Mouse (Mus musculus): ENCODE results near the gene Rps6ka2. TPM values are rescaled to one million over a fixed set of nuclear protein-coding genes. Genes with fewer than 3 reads are reported as not detected.
"Not testable (repeated sequence)": the region's sequence is repeated elsewhere in the genome, so short reads cannot be mapped to it uniquely, and the experiment has no call there.

Rps6ka2 gene
- total and polyA plus RNA-seq, 3 experiments: 0.22 TPM; not detected in 2

- DNase-seq (ENCODE audit: low spot score): no peak
- peaks cover 35% of the 10 kb centered on the region for H3K9me3 ChIP-seq (replicated peaks)
- no peak overlapping the region for H3K4me3 ChIP-seq (ENCODE audit: low read depth, low read length)
- no peaks in the 10 kb centered on the region for H3K4me1 ChIP-seq (ENCODE audit: insufficient read depth, low read depth, low read length)
- ATAC-seq (ENCODE audit: extremely low read depth, insufficient number of reproducible peaks, low FRiP score, poor library complexity, severe bottlenecking): no peak
- H3K36me3 ChIP-seq (replicated peaks): no peaks in the 10 kb centered on the region
- H3K27me3 ChIP-seq (ENCODE audit: insufficient read depth, low read length): peaks cover 6% of the 10 kb centered on the region
- TF ChIP-seq POLR2AphosphoS5 (IDR thresholded peaks at IDR 0.05; ENCODE audit: insufficient replicate concordance, low read depth, low read length): no peak
- TF ChIP-seq GATA2 (IDR thresholded peaks at IDR 0.05; ENCODE audit: borderline replicate concordance, low read depth, low read length): no peak
- TF ChIP-seq CTCF (IDR thresholded peaks at IDR 0.05; ENCODE audit: low read depth, low read length): no peak
- no peak for TF ChIP-seq GATA1 (IDR thresholded peaks at IDR 0.05; ENCODE audit: borderline replicate concordance, low read length)
- no peak for TF ChIP-seq TAL1 (conservative IDR thresholded peaks at IDR 0.05; ENCODE audit: low read depth, low read length)
These were observed 8.3 kb downstream of the Rps6ka2 start for GRCm38 (mm10) chr17:7178196-7178595.

DNA sequence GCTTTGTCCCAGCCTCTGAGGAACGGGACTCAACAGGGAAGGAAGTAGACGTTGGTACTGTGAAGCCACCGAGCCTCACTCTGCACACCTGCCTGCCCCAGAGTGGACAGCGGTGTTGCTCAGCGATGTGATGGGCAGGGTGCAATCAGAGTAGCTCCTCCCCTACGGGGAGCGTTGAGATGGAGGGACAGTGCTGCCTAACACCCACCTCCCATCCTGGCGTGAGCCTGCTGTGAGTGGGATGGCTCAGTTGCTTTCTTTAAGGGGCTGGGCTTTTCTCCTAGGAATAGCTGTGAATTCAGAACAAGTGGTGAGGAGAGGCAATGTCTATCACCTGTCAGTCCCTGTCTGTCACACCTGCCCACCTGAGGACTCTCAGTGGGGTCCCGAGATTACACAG lies 12.3 kb downstream of the Rps6ka2 start:
- Histone ChIP-seq H3K36me3 (replicated peaks) (no peaks in the 10 kb centered on the region), H3K4me1 (ENCODE audit: insufficient read depth, low read depth, low read length) (no peaks in the 10 kb centered on the region), H3K9me3 (replicated peaks) (peaks cover 31% of the 10 kb centered on the region), H3K27me3 (ENCODE audit: insufficient read depth, low read length) (peaks cover 6% of the 10 kb centered on the region), H3K4me3 (ENCODE audit: low read depth, low read length) (no peak overlapping the region)
- TF ChIP-seq GATA2 (IDR thresholded peaks at IDR 0.05; ENCODE audit: borderline replicate concordance, low read depth, low read length): no peak
- no peak for TF ChIP-seq CTCF (IDR thresholded peaks at IDR 0.05; ENCODE audit: low read depth, low read length)
- no peak for TF ChIP-seq GATA1 (IDR thresholded peaks at IDR 0.05; ENCODE audit: borderline replicate concordance, low read length)
- TF ChIP-seq POLR2AphosphoS5 (IDR thresholded peaks at IDR 0.05; ENCODE audit: insufficient replicate concordance, low read depth, low read length): no peak
- TF ChIP-seq TAL1 (conservative IDR thresholded peaks at IDR 0.05; ENCODE audit: low read depth, low read length): no peak
- no peak for DNase-seq (ENCODE audit: low spot score)
- no peak for ATAC-seq (ENCODE audit: extremely low read depth, insufficient number of reproducible peaks, low FRiP score, poor library complexity, severe bottlenecking)

DNA sequence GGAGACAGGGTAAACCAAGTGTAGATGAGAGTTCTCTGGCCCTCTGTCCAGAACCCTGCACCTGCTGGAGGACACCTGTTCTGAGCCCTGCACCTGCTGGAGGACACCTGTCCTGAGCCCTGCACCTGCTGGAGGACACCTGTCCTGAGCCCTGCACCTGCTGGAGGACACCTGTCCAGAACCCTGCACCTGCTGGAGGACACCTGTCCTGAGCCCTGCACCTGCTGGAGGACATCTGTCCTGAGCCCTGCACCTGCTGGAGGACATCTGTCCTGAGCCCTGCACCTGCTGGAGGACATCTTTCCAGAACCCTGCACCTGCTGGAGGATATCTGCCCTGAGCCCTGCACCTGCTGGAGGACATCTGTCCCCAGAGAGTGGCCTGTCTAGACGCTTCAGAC lies 17.1 kb downstream of the Rps6ka2 start:
- H3K27me3 ChIP-seq (ENCODE audit: insufficient read depth, low read length); H3K36me3 ChIP-seq (replicated peaks); H3K9me3 ChIP-seq (replicated peaks); DNase-seq (ENCODE audit: low spot score); H3K4me1 ChIP-seq (ENCODE audit: insufficient read depth, low read depth, low read length); H3K4me3 ChIP-seq (ENCODE audit: low read depth, low read length); ATAC-seq (ENCODE audit: extremely low read depth, insufficient number of reproducible peaks, low FRiP score, poor library complexity, severe bottlenecking): not testable (repeated sequence)

DNA sequence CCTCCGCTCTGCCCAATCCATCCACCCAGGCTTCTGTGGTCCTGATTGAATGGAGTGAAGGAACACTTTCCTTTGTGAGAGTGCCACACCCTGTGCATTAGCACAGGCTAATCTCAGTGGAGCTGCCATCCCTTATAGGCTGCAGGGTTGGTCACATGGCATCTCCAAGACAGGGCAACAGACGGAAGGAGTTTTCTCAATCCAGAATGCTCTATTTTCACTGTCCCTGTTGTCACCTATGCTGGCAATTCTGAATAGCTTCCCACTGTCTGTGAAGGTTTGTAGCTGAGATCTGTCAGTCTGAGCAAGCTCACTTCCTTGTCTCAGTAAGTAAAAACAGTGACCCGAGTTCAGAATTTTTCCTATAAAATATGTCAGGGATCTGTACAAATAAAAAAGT lies 19.5 kb downstream of the Rps6ka2 start:
- DNase-seq (ENCODE audit: low spot score) (no peak), ATAC-seq (ENCODE audit: extremely low read depth, insufficient number of reproducible peaks, low FRiP score, poor library complexity, severe bottlenecking) (no peak)
- H3K4me1 ChIP-seq (ENCODE audit: insufficient read depth, low read depth, low read length): no peaks in the 10 kb centered on the region
- no peak overlapping the region for H3K4me3 ChIP-seq (ENCODE audit: low read depth, low read length)
- H3K27me3 ChIP-seq (ENCODE audit: insufficient read depth, low read length): peaks cover 3% of the 10 kb centered on the region; the same call in 1 of the 2 replicates
- no peak for TF ChIP-seq POLR2AphosphoS5 (IDR thresholded peaks at IDR 0.05; ENCODE audit: insufficient replicate concordance, low read depth, low read length)
- no peak for TF ChIP-seq CTCF (IDR thresholded peaks at IDR 0.05; ENCODE audit: low read depth, low read length)
- TF ChIP-seq GATA2 (IDR thresholded peaks at IDR 0.05; ENCODE audit: borderline replicate concordance, low read depth, low read length): no peak
- no peak for TF ChIP-seq GATA1 (IDR thresholded peaks at IDR 0.05; ENCODE audit: borderline replicate concordance, low read length)
- TF ChIP-seq TAL1 (conservative IDR thresholded peaks at IDR 0.05; ENCODE audit: low read depth, low read length): no peak
- H3K36me3 ChIP-seq (replicated peaks): no peaks in the 10 kb centered on the region
- peaks cover 12% of the 10 kb centered on the region for H3K9me3 ChIP-seq (replicated peaks)

- no peak for TF ChIP-seq POLR2AphosphoS5 (IDR thresholded peaks at IDR 0.05; ENCODE audit: insufficient replicate concordance, low read depth, low read length)
- no peak for TF ChIP-seq GATA1 (IDR thresholded peaks at IDR 0.05; ENCODE audit: borderline replicate concordance, low read length)
- TF ChIP-seq CTCF (IDR thresholded peaks at IDR 0.05; ENCODE audit: low read depth, low read length): no peak
- TF ChIP-seq TAL1 (conservative IDR thresholded peaks at IDR 0.05; ENCODE audit: low read depth, low read length): no peak
- TF ChIP-seq GATA2 (IDR thresholded peaks at IDR 0.05; ENCODE audit: borderline replicate concordance, low read depth, low read length): no peak
- Histone ChIP-seq H3K9me3 (replicated peaks) (peaks cover 12% of the 10 kb centered on the region), H3K4me3 (ENCODE audit: low read depth, low read length) (no peak overlapping the region), H3K4me1 (ENCODE audit: insufficient read depth, low read depth, low read length) (no peaks in the 10 kb centered on the region), H3K27me3 (ENCODE audit: insufficient read depth, low read length) (peaks cover 3% of the 10 kb centered on the region; the same call in 1 of the 2 replicates), H3K36me3 (replicated peaks) (no peaks in the 10 kb centered on the region)
- no peak for ATAC-seq (ENCODE audit: extremely low read depth, insufficient number of reproducible peaks, low FRiP score, poor library complexity, severe bottlenecking)
- no peak for DNase-seq (ENCODE audit: low spot score)
These were observed 20.1 kb downstream of the Rps6ka2 start for GRCm38 (mm10) chr17:7189975-7190374.

GRCm38 (mm10) chr17:7194140-7194840 lies 24.4 kb downstream of the Rps6ka2 start:
- no peaks in the 10 kb centered on the region for H3K27me3 ChIP-seq (ENCODE audit: insufficient read depth, low read length)
- H3K4me1 ChIP-seq (ENCODE audit: insufficient read depth, low read depth, low read length): no peaks in the 10 kb centered on the region
- TF ChIP-seq POLR2AphosphoS5 (IDR thresholded peaks at IDR 0.05; ENCODE audit: insufficient replicate concordance, low read depth, low read length): no peak
- no peak for TF ChIP-seq GATA2 (IDR thresholded peaks at IDR 0.05; ENCODE audit: borderline replicate concordance, low read depth, low read length)
- TF ChIP-seq GATA1 (IDR thresholded peaks at IDR 0.05; ENCODE audit: borderline replicate concordance, low read length): no peak
- no peak for TF ChIP-seq TAL1 (conservative IDR thresholded peaks at IDR 0.05; ENCODE audit: low read depth, low read length)
- no peak for TF ChIP-seq CTCF (IDR thresholded peaks at IDR 0.05; ENCODE audit: low read depth, low read length)
- H3K36me3 ChIP-seq (replicated peaks): no peaks in the 10 kb centered on the region
- ATAC-seq (ENCODE audit: extremely low read depth, insufficient number of reproducible peaks, low FRiP score, poor library complexity, severe bottlenecking): no peak
- H3K9me3 ChIP-seq (replicated peaks): peaks cover 10% of the 10 kb centered on the region
- DNase-seq (ENCODE audit: low spot score): no peak
- no peak overlapping the region for H3K4me3 ChIP-seq (ENCODE audit: low read depth, low read length)

All from G1E (cell line).